Mouse (Mus musculus) lung, adult 2 months (tissue): ENCODE measurements around the gene 2410137M14Rik. TPM values are rescaled to one million over a fixed set of nuclear protein-coding genes. Genes with fewer than 3 reads are reported as not detected.
"Not testable (repeated sequence)": the region's sequence is repeated elsewhere in the genome, so short reads cannot be mapped to it uniquely, and the experiment has no call there.

Experiments used
- DNase-seq: peaks from one replicate; pipeline ENCODE4 v3.0.0; 2022
- H3K4me1 ChIP-seq: fragments of 200-500 bp; 2 replicates; pipeline ENCODE4 v1.6.1; 2011; ENCODE audit warnings: low read length; ENCODE audit not compliant: control insufficient read depth, insufficient read depth
- H3K4me3 ChIP-seq: fragments of 200-500 bp; replicated peaks from 2 replicates; pipeline ENCODE3; 2011; ENCODE audit warnings: low read depth, mild to moderate bottlenecking, control low read depth, low read length; ENCODE audit errors: extremely low read depth
- CTCF ChIP-seq: fragments of 200-500 bp; IDR thresholded peaks from 2 replicates; pipeline ENCODE4 v1.5.1; 2011; ENCODE audit warnings: mild to moderate bottlenecking, low read length, control low read depth; ENCODE audit not compliant: insufficient read depth
- POLR2A ChIP-seq: fragments of 200-500 bp; IDR thresholded peaks from 2 replicates; pipeline ENCODE4 v1.6.1; 2011; ENCODE audit warnings: low read depth, mild to moderate bottlenecking, control low read depth, low read length, borderline replicate concordance; ENCODE audit errors: extremely low read depth
- WGBS: fragments of 180-500 bp; shearing (Covaris S2); methylation state at CpG from one replicate; pipeline ENCODE4 v1.1.7; 2018; 5-methylcytosine and 5-hydroxymethylcytosine counted together
- polyA plus RNA-seq: library from polyadenylated mRNA; depleted of rRNA; stranded (reverse); fragments of >200 nt; gene quantifications from 2 replicates; pipeline ENCODE4 v1.2.3, GENCODE M21; 2012; rRNA removed

Gene 2410137M14Rik
- 0.14 and 0.18 TPM in 2 replicates for polyA plus RNA-seq

GRCm38 (mm10) chr17:36981221-36981813 is at the start of gene 2410137M14Rik:
2410137M14Rik (minus strand) TSS chr17:36981237.
- 14% methylated on average over 18 of the region's 18 CpGs for WGBS

GRCm38 (mm10) chr17:37029162-37029561 is 48.1 kb upstream of the 2410137M14Rik start:
- WGBS: 67% methylated on average over 8 of the region's 8 CpGs
- no peaks in the 10 kb centered on the region for H3K4me1 ChIP-seq
- TF ChIP-seq POLR2A (no peak), CTCF (no peak)
- no peak for DNase-seq
- no peak overlapping the region for H3K4me3 ChIP-seq

More at GRCm38 (mm10) chr17:36981221-36981813, at the start of gene 2410137M14Rik:
- Histone ChIP-seq H3K4me1 (peaks cover 3% of the 10 kb centered on the region), H3K4me3 (no peak within 1 kb of the TSS)
- TF ChIP-seq CTCF (no peak), POLR2A (no peak)
- DNase-seq: peak; percentile 27

- Histone ChIP-seq H3K4me3 (peak overlapping the region; percentile 68), H3K4me1 (no peaks in the 10 kb centered on the region)
- under 1% methylated on average over 14 of the region's 14 CpGs for WGBS
- peak; percentile 92 for DNase-seq
- TF ChIP-seq CTCF (no peak), POLR2A (no peak)
Observed at GRCm38 (mm10) chr17:37028683-37029120, 47.7 kb upstream of the 2410137M14Rik start.

- no peak for DNase-seq
- whole genome bisulfite sequencing: 22% methylated on average over 10 of the region's 10 CpGs
- no peak overlapping the region for H3K4me3 ChIP-seq
- no peak for TF ChIP-seq POLR2A
- no peak for TF ChIP-seq CTCF
- H3K4me1 ChIP-seq: no peaks in the 10 kb centered on the region
Observed at GRCm38 (mm10) chr17:37028212-37028611, 47.2 kb upstream of the 2410137M14Rik start.

- no peak for TF ChIP-seq CTCF
- no peak for TF ChIP-seq POLR2A
- Histone ChIP-seq H3K4me3 (no peak overlapping the region), H3K4me1 (no peaks in the 10 kb centered on the region)
- DNase-seq: no peak
- WGBS: 98% methylated on average over 4 of the region's 4 CpGs
Observed at GRCm38 (mm10) chr17:37027486-37027885, 46.4 kb upstream of the 2410137M14Rik start.

- WGBS: 77% methylated on average over 2 of the region's 2 CpGs
Observed at GRCm38 (mm10) chr17:37026425-37026824, 45.4 kb upstream of the 2410137M14Rik start.

GRCm38 (mm10) chr17:37022628-37023576 is 41.9 kb upstream of the 2410137M14Rik start, which contains the start of gene Mog:
Mog (minus strand) TSS chr17:37023398.
- Histone ChIP-seq H3K4me3 (no peak within 1 kb of the TSS), H3K4me1 (no peaks in the 10 kb centered on the region)
- TF ChIP-seq CTCF (no peak), POLR2A (no peak)
- 59% methylated on average over 9 of the region's 9 CpGs for WGBS
- DNase-seq: no peak

More at GRCm38 (mm10) chr17:37026425-37026824, 45.4 kb upstream of the 2410137M14Rik start:
- DNase-seq: no peak
- H3K4me3 ChIP-seq: no peak overlapping the region
- no peak for TF ChIP-seq POLR2A
- no peak for TF ChIP-seq CTCF
- H3K4me1 ChIP-seq: no peaks in the 10 kb centered on the region

- H3K4me3 ChIP-seq, DNase-seq, H3K4me1 ChIP-seq: not testable (repeated sequence)
- WGBS: 87% methylated on average over 5 of the region's 5 CpGs
Observed at GRCm38 (mm10) chr17:37019242-37019641, 38.2 kb upstream of the 2410137M14Rik start.

GRCm38 (mm10) chr17:37018328-37018727 is 37.3 kb upstream of the 2410137M14Rik start:
- DNase-seq: no peak
- WGBS: 77% methylated on average over 3 of the region's 3 CpGs
- H3K4me1 ChIP-seq: no peaks in the 10 kb centered on the region
- no peak for TF ChIP-seq CTCF
- no peak for TF ChIP-seq POLR2A
- no peak overlapping the region for H3K4me3 ChIP-seq

GRCm38 (mm10) chr17:37016333-37016732 is 35.3 kb upstream of the 2410137M14Rik start:
- no peak for DNase-seq
- Histone ChIP-seq H3K4me3 (no peak overlapping the region), H3K4me1 (no peaks in the 10 kb centered on the region)
- TF ChIP-seq POLR2A (no peak), CTCF (no peak)
